Mouse (Mus musculus): Measurements from ENCODE around the gene Fcor. TPM values are rescaled to one million over a fixed set of nuclear protein-coding genes. Genes with fewer than 3 reads are reported as not detected.

The Fcor gene
- polyA plus RNA-seq, 1 experiment from 2014 or later: 17.8 TPM

Other genes with a start within 250 kb of the Fcor start
- gene Pex11g, start 204.7 kb downstream of the Fcor start, polyA plus RNA-seq (2014; fragmentation: Nextera tagmentation; extraction: Ambion mirVana): 3.7 and 4.4 TPM in 2 replicates
- gene Tex45, start 201.5 kb downstream of the Fcor start, polyA plus RNA-seq (2014; fragmentation: Nextera tagmentation; extraction: Ambion mirVana): not detected in 2 replicates
- 27.9 and 47.9 TPM in 2 replicates for gene Zfp358, start 179.2 kb downstream of the Fcor start, polyA plus RNA-seq (2014; fragmentation: Nextera tagmentation; extraction: Ambion mirVana)
- 29.3 and 39.9 TPM in 2 replicates for gene Mcoln1, start 171.9 kb downstream of the Fcor start, polyA plus RNA-seq (2014; fragmentation: Nextera tagmentation; extraction: Ambion mirVana)
- gene Pnpla6, start 157.0 kb downstream of the Fcor start, polyA plus RNA-seq (2014; fragmentation: Nextera tagmentation; extraction: Ambion mirVana): 21.0 and 25.6 TPM in 2 replicates
- gene C330021F23Rik, start 104.4 kb downstream of the Fcor start, polyA plus RNA-seq (2014; fragmentation: Nextera tagmentation; extraction: Ambion mirVana): 6.9 and 11.2 TPM in 2 replicates
- 14.1 and 18.1 TPM in 2 replicates for gene Camsap3, start 85.1 kb downstream of the Fcor start, polyA plus RNA-seq (2014; fragmentation: Nextera tagmentation; extraction: Ambion mirVana)
- gene Xab2, start 51.0 kb downstream of the Fcor start, polyA plus RNA-seq (2014; fragmentation: Nextera tagmentation; extraction: Ambion mirVana): 42.2 and 67.7 TPM in 2 replicates
- 84.5 and 132 TPM in 2 replicates for gene Pet100, start 50.8 kb downstream of the Fcor start, polyA plus RNA-seq (2014; fragmentation: Nextera tagmentation; extraction: Ambion mirVana)
- gene Pcp2, start 46.8 kb downstream of the Fcor start, polyA plus RNA-seq (2014; fragmentation: Nextera tagmentation; extraction: Ambion mirVana): 0.96 and 1.0 TPM in 2 replicates
- gene Stxbp2, start 41.4 kb downstream of the Fcor start, polyA plus RNA-seq (2014; fragmentation: Nextera tagmentation; extraction: Ambion mirVana): 50.7 and 70.8 TPM in 2 replicates
- gene Retn, start 16.6 kb downstream of the Fcor start, polyA plus RNA-seq (2014; fragmentation: Nextera tagmentation; extraction: Ambion mirVana): 0.46 and 0.73 TPM in 2 replicates
- 0.28 and 0.30 TPM in 2 replicates for gene Mcemp1, start 6.6 kb downstream of the Fcor start, polyA plus RNA-seq (2014; fragmentation: Nextera tagmentation; extraction: Ambion mirVana)
- 28.9 and 29.9 TPM in 2 replicates for gene Trappc5, start 3.9 kb upstream of the Fcor start, polyA plus RNA-seq (2014; fragmentation: Nextera tagmentation; extraction: Ambion mirVana)
- gene Fcer2a, start 21.8 kb upstream of the Fcor start, polyA plus RNA-seq (2014; fragmentation: Nextera tagmentation; extraction: Ambion mirVana): 0.09 and 0.30 TPM in 2 replicates
- 0.45 TPM in 1 of 2 replicates, not detected in the other for gene Clec4g, start 48.3 kb upstream of the Fcor start, polyA plus RNA-seq (2014; fragmentation: Nextera tagmentation; extraction: Ambion mirVana)
- gene Cd209a, start 76.6 kb upstream of the Fcor start, polyA plus RNA-seq (2014; fragmentation: Nextera tagmentation; extraction: Ambion mirVana): not detected in 2 replicates
- gene Cd209e, start 181.9 kb upstream of the Fcor start, polyA plus RNA-seq (2014; fragmentation: Nextera tagmentation; extraction: Ambion mirVana): not detected in 2 replicates
- not detected in 2 replicates for gene Cd209d, start 206.2 kb upstream of the Fcor start, polyA plus RNA-seq (2014; fragmentation: Nextera tagmentation; extraction: Ambion mirVana)